Mouse (Mus musculus): Measurements from ENCODE around the gene Stac2.

The Stac2 gene

GRCm38 (mm10) chr11:98050940-98051339 is 2.3 kb downstream of the Stac2 start:
- DNase-seq (ENCODE audit: low read depth, low spot score) = no peak

- no peak for DNase-seq (ENCODE audit: low read depth, low spot score)
These were observed 2.8 kb downstream of the Stac2 start for GRCm38 (mm10) chr11:98050520-98050815.

DNA sequence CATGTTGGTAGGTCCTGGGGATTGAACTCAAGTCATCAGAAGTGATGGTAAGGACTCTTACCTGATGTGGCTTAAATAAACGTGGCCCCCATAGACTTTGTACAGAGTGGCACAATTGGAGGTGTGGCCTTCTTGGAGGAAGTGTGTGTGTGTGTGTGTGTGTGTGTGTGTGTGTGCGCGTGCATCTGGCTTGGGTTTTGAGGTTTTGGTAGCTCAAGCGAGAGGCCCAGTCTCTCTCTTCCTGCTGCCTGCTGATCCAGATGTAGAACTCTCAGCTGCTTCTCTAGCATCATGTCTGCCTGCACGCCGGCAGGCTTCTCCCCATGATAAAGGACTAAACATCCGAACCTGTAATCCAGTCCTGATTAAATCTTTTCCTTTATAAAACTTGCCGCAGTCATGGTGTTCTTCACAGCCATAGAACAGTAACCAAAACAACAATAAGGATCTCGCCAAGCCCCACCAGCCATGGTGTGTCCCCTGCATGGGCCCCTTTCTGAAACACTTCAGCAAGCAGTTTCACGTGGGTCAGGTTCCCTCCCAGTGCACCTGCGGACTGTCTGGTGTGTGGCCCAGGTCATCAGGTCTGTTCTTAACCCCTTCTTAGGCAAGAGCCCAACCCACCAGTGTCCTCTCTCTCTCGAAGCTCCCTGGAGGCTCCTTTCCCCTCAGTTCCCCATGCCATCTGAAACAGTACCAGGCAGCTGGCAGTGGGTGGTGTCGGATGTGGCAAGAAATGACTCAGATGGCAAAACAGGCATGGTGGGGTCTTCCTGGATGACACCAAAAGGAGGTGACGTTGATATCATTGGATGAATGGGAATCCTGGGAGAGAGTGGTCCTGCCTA is 3.4 kb downstream of the Stac2 start:
- no peak for DNase-seq (ENCODE audit: low read depth, low spot score)

DNA sequence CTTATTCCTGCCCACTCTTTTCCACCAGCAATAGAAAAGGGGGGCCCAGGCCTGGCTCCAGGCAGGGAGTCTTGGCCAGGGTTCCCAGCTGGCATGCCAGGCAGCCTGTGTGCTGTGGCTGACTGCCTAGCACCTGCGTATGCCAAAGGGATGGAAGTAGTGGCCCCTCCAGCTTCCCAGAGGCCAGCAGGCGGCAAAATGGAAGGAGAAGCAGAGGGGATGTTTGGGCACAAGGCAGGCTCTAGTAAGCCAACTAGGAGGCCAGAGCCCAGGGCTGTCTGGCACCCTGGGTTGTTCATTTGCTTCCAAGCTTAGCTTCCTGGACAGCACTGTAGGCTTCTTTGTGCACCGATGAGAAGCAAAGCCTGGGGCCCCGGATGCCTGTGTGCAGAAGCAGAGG is 5.5 kb downstream of the Stac2 start:
- DNase-seq (ENCODE audit: low read depth, low spot score) = no peak

- DNase-seq (ENCODE audit: low read depth, low spot score) = no peak
These were observed 6.8 kb downstream of the Stac2 start for GRCm38 (mm10) chr11:98046466-98046865.

- no peak for DNase-seq (ENCODE audit: low read depth, low spot score)
These were observed 7.7 kb downstream of the Stac2 start for GRCm38 (mm10) chr11:98045596-98045995.

- DNase-seq (ENCODE audit: low read depth, low spot score) = no peak
These were observed 9.2 kb downstream of the Stac2 start for GRCm38 (mm10) chr11:98044074-98044473.

DNA sequence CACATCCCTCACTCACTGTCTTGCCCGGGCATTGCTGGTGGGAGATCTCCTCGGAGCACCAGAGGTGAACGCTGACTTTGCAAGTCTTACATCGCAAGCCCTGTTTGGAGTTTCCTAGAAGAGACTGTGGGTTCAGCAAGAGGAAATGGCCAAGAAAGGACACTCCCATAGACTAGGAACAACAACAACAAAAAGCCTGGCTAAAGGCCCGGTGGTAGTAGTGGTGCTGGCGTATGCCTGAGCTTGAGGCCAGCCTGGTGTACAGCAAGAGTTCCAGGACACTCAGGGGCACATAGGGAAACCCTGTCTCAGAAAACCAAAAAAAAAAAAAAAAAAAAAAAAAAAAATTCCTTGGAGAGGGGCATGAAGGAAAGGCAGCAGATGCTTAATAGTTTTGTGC is 10.5 kb downstream of the Stac2 start:
- DNase-seq (ENCODE audit: low read depth, low spot score) = no peak

- DNase-seq (ENCODE audit: low read depth, low spot score) = no peak
These were observed 12.3 kb downstream of the Stac2 start for GRCm38 (mm10) chr11:98040975-98041374.

- DNase-seq (ENCODE audit: low read depth, low spot score) = no peak
These were observed 15.4 kb downstream of the Stac2 start for GRCm38 (mm10) chr11:98037871-98038270.

DNA sequence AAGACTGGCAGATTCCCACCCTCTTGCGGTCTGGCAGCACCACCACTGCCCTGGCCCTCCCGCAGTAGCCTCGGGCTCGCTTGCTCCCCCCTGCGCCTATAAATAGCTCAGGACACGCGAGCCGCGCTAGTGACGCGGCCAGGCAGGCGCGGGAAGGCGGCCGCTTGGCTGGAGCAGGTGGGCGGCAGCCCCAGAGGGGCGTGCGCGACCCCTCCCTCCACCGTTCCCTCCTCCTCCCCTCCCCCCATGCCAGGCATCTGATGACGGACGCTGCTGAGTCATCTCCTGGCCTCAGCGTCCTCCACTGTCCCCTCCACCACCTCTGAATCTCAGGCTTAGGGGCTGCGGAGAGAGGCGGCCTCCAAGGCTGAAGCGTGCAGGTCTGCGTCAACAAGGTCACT is 17.3 kb downstream of the Stac2 start:
- no peak for DNase-seq (ENCODE audit: low read depth, low spot score)

- no peak for DNase-seq (ENCODE audit: low read depth, low spot score)
These were observed 18.4 kb downstream of the Stac2 start for GRCm38 (mm10) chr11:98034840-98035239.

GRCm38 (mm10) chr11:98034061-98034460 is 19.2 kb downstream of the Stac2 start:
- no peak for DNase-seq (ENCODE audit: low read depth, low spot score)

- peak; percentile 36 for DNase-seq (ENCODE audit: low read depth, low spot score)
These were observed 21.9 kb downstream of the Stac2 start for GRCm38 (mm10) chr11:98031443-98031770.

DNA sequence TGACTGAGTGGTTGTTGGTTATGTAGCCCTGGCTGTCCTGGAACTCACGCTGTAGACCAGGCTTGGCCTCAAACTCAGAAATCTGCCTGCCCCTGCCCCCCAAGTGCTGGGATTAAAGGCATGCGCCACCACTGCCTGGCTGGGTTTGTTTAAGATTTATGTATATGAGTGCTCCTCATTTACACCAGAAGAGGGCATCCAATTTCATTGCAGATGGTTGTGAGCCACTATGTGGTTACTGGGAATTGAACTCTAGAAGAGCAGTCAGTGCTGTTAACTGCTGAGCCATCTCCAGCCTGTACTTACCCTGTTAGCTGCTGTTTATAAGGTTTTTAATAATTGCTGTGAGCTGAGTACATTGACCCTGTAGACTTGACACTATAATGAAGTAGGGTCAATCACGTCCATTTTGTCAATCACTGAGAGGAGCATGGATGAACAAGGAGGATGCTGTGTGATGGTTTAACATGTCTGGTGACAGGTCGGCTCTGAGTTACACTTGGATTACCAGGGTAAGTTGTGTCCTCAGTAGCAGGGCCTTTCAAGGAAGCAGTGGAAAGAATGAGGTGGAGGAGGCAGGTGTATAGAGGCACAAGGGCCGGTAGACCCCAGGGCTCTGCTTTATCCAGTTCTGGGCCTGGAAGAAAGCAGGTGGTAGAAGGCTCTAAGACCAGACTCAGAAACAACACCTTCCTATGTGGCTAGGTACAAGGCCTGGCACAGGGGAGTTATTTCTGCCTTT is 22.4 kb downstream of the Stac2 start:
- DNase-seq (ENCODE audit: low read depth, low spot score) = no peak

DNA sequence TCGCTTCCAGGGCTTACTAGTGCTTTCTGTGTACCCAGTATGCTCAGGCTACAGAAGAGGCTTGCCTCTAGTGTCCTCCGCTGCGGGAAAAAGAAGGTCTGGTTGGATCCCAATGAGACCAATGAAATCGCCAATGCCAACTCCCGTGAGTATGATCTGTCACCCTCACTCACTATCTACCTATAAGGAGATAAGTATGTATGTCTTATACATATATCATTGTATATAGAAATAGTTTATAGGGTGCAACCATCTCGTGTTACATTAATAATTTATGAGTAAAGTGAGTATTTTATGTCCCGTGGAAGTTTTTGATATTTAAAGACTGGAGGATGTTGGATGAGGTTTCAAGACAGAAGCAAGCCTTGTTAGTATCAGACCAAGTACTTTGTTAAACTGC is 25.5 kb downstream of the Stac2 start:
- no peak for DNase-seq (ENCODE audit: low read depth, low spot score)

- no peak for DNase-seq (ENCODE audit: low read depth, low spot score)
These were observed 26.0 kb downstream of the Stac2 start for GRCm38 (mm10) chr11:98027297-98027688.

- peak; percentile 79 for DNase-seq (ENCODE audit: low read depth, low spot score)
These were observed 26.5 kb downstream of the Stac2 start, which contains the start of gene Rpl19 for GRCm38 (mm10) chr11:98026570-98027296. Rpl19 (plus strand) TSS chr11:98026710.

DNA sequence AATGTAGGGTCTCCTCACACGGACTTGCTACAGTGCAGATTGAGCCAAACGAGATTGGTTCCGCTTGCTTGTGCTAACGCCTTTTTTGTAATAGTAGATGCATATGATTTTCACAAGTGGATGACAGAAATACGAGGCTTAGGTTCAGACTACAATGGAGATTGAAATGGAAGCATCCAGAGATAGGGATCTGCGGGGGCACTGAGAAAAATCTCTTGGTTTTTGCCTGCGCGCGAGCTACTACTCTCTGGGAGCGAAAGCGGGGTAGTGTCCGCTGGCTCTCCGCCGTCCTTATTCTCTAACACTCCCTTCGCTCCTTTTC is 27.1 kb downstream of the Stac2 start:
- DNase-seq (ENCODE audit: low read depth, low spot score) = no peak

DNA sequence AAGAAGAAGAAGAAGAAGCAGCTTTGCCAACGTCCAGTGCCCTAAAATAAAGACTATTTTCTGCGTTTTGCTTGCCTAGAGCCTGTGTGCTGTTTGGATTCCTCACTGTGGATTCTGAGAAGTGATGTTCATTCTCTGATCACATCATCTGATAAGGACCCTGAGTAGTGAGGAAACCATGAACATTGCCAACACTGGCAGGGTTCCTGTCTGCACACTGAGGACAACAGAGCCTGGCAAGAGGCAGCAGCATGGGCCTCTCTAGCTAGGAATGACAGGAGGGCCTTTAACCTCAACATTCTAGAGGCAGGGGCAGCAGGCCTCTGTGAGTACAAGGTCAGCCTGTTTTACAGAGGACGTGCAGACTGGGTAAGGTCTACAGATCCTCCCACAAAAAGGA is 28.7 kb downstream of the Stac2 start:
- DNase-seq (ENCODE audit: low read depth, low spot score) = no peak

DNA sequence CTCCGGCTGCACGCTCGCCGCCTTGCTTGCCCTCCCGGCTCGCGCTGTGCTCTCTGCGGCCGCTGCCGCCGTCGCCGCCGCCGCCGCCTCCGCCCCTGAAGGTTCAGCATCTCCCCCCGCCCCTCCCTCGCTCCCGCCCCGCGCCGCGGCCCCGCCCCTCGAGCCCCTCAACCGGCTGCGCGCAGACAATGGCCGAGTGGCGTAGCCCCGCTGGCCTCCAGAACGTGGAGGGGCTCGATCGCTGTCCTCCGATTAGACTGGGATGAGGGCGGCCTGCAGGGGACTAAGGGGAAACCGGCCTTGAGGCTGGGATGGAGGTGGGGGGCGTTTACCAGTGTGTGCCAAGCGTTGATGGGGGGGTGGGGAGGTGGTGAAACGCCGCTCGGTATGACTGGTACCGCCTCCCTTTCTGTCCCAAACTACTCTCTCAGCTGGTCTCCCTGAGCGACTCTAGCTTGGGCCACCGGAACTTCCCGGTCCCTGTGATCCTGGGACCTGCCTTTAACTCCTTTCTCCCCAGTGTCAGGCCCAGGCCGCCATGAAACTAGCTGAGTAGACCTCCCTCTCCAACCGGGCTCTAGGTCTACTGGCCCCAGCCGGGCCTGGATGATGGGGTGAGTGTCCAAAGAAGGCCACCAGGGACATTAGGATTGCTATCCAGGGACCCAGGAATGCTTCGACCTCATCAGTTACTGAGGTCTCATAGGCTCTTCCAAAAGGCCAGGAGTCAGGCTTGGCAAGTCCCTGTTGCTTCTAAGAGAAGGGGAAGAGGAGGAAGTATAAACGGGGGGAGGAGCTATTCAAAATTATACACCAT is 30.5 kb downstream of the Stac2 start, which contains the start of gene Cacnb1:
Gene Cacnb1, minus strand, starts transcription at position 480 of the 817 bp plus-strand sequence.
- peak; percentile 42 for DNase-seq (ENCODE audit: low read depth, low spot score)

DNA sequence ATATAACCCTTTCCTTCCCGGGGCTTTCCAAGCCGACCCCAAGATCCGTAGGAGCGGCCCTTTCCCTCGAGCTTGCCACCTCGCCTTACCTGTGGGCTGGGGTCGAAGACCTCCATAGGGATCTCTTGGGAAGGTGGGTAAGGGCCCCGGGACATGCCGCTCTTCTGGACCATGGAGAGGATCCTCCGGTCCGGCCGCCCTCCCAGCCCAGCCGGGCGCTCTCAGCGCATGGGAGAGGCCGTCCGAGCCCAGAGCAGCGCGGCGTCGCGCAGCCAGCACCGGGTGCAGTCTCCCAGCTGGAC is 31.1 kb downstream of the Stac2 start:
- no peak for DNase-seq (ENCODE audit: low read depth, low spot score)
